12 mouse cellular contexts compared by ENCODE assay signal in the genomic region with DNA sequence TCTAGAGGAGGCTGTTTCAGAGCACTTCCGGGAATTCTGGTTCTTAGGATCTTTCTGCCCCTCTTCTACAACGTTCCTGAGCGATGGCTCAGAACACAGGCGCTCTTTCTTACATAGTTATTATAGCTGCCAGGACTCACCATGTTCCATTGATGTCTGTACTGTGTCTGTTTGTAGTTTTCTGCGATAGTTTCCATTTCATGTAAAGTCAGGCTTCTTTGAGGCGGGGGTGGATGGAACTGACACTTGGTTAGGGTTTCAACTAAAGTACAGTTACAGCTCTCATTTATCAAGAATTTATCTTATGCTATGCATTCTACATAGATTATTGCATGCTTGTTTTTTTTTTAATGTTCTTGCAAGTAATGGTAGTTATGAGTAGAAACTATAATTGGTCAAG.
"Had no signal": no experiment of that assay in that cellular context is flagged by ENCODE, and none has a peak within 500 bp of the region (broad histone marks: within the 10 kb centered on the region; RNA-seq: fewer than 3 reads in every experiment).

No protein-coding gene starts in this region.

- H3K9me3 ChIP-seq: limb, embryonic 12.5 days; liver, embryonic 13.5 days; lung, embryonic 15.5 days; midbrain, embryonic 13.5 days; neural tube, embryonic 15.5 days had no signal

- DNase-seq: kidney, adult 8-10 months; kidney, postnatal 25 days; layer of hippocampus, adult 9-11 months; liver; liver, embryonic 13.5 days; liver, postnatal 0 days; right cerebral cortex, adult 18-20 months; right cerebral cortex, postnatal 25 days had no signal

- H3K9ac ChIP-seq: limb, embryonic 12.5 days; liver, embryonic 13.5 days; liver, postnatal 0 days; lung, embryonic 15.5 days; midbrain, embryonic 13.5 days; neural tube, embryonic 15.5 days had no signal

- H3K27ac ChIP-seq: limb, embryonic 12.5 days; liver, embryonic 13.5 days; lung, embryonic 15.5 days; midbrain, embryonic 13.5 days; neural tube, embryonic 15.5 days had no signal

- H3K27me3 ChIP-seq: limb, embryonic 12.5 days; liver, embryonic 13.5 days; lung, embryonic 15.5 days; midbrain, embryonic 13.5 days; neural tube, embryonic 15.5 days had no signal

- H3K36me3 ChIP-seq: limb, embryonic 12.5 days; liver, embryonic 13.5 days; lung, embryonic 15.5 days; midbrain, embryonic 13.5 days; neural tube, embryonic 15.5 days had no signal

- H3K4me3 ChIP-seq: limb, embryonic 12.5 days; liver, embryonic 13.5 days; lung, embryonic 15.5 days; midbrain, embryonic 13.5 days; neural tube, embryonic 15.5 days had no signal

- H3K4me2 ChIP-seq: limb, embryonic 12.5 days; liver, embryonic 13.5 days; lung, embryonic 15.5 days; midbrain, embryonic 13.5 days; neural tube, embryonic 15.5 days had no signal

- ATAC-seq: liver, postnatal 0 days; midbrain, embryonic 13.5 days had no signal
